Mouse (Mus musculus) left cerebral cortex, adult 18-20 months (tissue): ENCODE measurements around the gene Coq5. TPM values are rescaled to one million over a fixed set of nuclear protein-coding genes. Genes with fewer than 3 reads are reported as not detected.
"Not testable (repeated sequence)": the region's sequence is repeated elsewhere in the genome, so short reads cannot be mapped to it uniquely, and the experiment has no call there.

Experiments used
- DNase-seq, 2 experiments: peaks; one replicate each; pipeline ENCODE4 v3.0.0; 2021 to 2022; ENCODE audit warnings: low spot score in 2 of 2, mixed read lengths in 1 of 2
- total RNA-seq, 2 experiments: library from RNA; stranded (reverse); gene quantifications; 2 replicates each; pipeline ENCODE4 v1.2.3; 2021

Gene Coq5
- total RNA-seq, 2 experiments from 2014 or later, result 42.1 to 43.2 TPM

- not testable (repeated sequence) for DNase-seq
These were observed 22.7 kb downstream of the Coq5 start for GRCm38 (mm10) chr5:115302190-115302589.

DNA sequence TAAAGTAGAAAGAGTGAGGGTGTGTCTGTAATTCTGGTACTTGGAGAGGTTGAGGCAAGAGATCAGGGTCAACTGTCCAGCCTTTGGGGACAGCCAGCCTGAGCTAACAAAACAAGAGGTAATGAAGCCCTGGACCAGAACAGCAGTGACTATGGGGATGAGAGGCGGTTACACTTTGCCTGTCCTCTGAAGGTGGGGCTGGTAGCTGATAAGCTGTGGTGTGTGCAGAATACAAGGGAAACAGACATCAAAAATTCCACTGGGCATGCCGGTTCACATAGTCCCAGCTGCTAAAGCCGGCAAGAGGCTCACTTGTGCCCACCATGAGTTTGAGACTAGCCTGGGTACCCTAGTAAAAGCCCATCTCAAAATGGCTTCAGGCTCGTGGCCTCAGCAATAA, 32.9 kb downstream of the Coq5 start:
- DNase-seq, result no peak

DNA sequence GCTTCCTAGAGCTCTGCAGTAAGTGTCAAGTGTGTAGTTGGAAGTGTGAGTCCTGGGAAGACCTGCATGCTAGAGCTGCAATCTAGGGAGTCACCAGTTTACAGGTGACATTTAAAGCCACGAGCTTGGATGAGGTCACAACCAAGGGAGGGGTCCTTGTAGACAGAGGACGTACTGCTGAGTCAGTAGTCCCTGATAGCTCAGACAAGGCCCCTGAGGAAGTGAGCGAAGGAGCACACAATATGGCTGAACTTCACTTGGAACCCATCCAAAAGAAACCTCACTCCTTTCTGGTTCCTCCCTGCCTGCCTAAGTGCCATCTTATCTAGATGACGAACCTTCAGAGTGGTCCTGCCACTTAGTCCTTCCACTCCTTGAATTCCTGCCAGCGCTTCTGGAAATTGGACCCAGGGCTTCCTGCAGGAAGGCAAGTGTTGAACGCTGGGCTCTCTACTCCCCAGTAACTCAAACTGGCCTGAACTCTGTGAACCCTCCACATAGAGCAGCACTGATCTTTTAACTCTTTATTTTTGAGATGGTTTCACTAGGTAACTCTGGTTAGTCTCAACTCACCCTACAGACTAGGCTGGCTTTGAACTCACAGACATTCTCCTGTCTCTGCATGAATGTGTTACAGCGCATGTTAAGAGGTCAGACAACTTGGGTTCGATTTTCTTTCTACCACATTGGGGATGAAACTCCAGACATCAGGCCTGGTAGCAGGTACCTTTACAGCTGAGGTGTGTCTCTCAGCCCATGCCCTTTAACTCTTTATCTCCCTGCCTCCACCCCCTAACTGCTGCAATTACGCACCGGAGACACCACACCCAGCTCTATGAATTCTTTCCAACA, 33.6 kb downstream of the Coq5 start:
- no peak for DNase-seq

GRCm38 (mm10) chr5:115313668-115313943, 34.1 kb downstream of the Coq5 start:
- DNase-seq, result no peak

DNA sequence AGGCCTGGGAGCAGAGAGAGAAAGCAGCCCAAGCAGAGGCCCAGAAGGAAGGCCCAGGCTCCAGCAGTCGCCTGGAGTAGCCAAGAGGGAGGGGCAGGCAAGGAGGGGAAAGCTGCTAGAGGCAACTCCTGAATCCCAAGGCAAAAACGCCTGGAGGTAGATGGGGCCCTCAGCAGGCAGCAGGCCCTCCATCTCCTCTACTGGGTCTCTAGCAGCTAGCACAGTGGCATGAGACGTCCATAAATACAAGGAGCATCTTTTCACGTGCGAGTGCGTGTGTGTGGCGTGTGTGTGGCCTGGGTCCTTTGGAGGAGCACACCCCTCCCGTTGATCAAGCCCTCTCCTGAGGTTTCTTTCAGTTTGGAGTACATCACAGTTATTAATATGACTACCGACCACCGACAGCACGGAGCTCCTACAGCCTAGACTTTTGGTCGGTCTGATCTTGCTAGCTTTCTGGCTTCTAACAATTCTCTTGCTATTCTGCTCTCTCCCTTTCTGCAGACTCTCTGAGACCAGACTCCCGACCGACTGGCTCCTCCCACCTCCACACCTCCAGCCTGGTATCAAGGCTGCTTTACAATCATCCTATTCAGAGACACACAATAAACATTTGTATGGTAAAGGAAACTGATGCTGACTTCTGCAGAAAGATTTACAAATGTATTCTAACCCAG, 37.6 kb downstream of the Coq5 start:
- DNase-seq, result no peak

DNA sequence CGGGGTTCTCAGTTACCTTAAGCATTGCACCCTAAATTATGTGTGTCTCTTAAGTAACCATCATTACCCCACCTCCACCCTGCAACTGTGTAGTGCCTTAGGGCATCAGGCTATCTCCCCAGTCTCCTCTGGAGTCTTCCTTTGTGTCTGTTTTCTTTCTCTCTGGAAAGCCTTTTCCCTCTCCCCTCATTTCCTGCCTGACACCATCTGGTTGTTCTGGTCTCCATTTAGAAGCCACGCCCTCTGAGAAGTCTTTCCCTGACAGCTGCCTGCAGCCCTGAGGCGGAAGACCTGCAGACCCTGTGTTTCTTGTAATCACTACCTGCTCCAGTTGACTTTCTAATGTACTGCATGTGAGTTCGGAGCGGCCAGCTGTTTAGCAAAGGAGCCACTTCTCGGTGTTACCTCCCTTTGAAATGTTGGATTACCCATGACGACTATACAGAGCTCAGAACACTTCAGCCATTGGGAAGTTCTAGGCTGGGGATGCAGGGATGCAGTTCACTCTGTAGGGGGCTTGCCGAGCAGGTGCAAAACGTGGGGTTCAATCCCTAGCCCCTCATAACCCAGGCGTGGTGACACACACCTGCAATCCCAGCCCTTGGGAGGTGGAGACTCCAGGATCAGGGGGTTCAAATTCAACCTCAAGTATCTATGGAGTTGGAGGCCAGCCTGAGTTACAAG, 38.3 kb downstream of the Coq5 start:
- DNase-seq, result no peak

GRCm38 (mm10) chr5:115319004-115319940, 39.8 kb downstream of the Coq5 start:
- DNase-seq, result peak; percentile 66 to 87

- DNase-seq, result no peak
These were observed 46.9 kb downstream of the Coq5 start for GRCm38 (mm10) chr5:115326256-115326831.

- peak; percentile 92 to 95 for DNase-seq
These were observed 47.6 kb downstream of the Coq5 start, which contains the start of gene Srsf9 for GRCm38 (mm10) chr5:115326875-115327609. Srsf9 (plus strand) TSS chr5:115327177.

GRCm38 (mm10) chr5:115327610-115328548, 48.4 kb downstream of the Coq5 start:
- DNase-seq, result no peak

DNA sequence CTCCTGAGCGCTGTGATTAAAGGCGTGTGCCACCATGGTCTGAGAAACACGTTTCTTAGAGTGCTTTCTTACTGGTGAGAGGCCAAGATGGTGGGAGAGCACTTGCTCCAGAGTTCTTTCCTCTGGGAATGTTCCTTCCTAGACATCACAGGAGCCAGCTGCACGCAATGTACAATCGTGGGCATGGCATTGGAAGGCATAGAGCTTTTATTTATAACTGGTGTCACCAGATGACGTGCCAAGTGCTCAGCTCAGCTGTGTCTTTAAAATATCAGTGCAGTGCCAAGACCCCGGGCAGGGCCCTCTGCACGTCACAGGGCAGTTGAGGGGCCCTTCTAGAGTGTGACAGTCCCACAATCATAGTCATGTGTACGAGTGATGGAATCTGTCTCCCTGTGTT, 51.5 kb downstream of the Coq5 start:
- DNase-seq, result no peak

DNA sequence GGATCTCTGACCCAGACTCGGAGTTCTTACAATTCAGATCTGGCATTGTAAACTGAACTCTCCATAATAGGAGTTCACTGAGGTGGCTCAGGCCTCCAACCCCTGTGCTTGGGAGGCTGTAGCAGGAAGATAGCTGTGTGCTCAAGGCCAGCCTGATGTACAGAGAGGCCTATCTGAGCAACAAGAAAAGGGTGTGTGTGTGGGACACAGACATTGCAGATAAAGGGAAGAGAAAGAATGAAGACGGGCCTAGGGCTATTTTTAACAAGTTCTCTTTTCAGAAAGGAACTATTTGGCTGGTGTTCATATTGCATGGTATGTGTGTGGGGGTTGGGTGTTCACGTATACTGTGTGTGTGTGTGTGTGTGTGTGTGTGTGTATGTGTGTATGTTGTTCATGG, 54.2 kb downstream of the Coq5 start:
- no peak for DNase-seq

GRCm38 (mm10) chr5:115340007-115340406, 60.5 kb downstream of the Coq5 start:
- DNase-seq, result no peak

- peak; percentile 89 to 90 for DNase-seq
These were observed 61.3 kb downstream of the Coq5 start, which contains the start of the genes Gatc and Triap1 for GRCm38 (mm10) chr5:115340577-115341313. Gatc (minus strand) TSS chr5:115341178. Triap1 (plus strand) TSS chr5:115341225.

GRCm38 (mm10) chr5:115341314-115342165, 62.1 kb downstream of the Coq5 start:
- DNase-seq, result no peak
